Mouse (Mus musculus): ENCODE results near the gene 9530053A07Rik. TPM values are rescaled to one million over a fixed set of nuclear protein-coding genes. Genes with fewer than 3 reads are reported as not detected.
"Not testable (repeated sequence)": the region's sequence is repeated elsewhere in the genome, so short reads cannot be mapped to it uniquely, and the experiment has no call there.

The 9530053A07Rik gene
- not detected in 2 replicates for polyA plus RNA-seq (2014; fragmentation: Nextera tagmentation; extraction: Ambion mirVana)

DNA sequence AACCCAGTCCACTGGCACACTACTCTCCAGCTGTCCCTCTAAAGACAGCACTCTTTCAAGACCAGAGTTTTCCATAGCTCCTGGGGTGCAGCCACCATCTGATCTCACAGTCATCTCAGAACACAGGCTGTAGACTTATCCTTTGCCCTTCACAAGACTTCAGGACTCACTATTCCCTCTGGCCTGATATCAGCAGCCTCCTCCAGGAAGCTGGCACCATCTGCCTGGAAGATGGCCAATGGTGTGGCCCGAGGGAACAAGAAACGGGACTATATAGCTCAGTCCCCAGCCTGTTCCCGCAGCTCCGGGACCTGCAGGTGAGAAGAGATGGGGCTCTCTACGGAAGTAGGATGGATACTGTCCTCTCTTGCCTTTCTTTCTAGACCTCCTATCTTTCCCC lies at the start of gene 9530053A07Rik:
TSS of gene 9530053A07Rik (plus strand) at position 301 of the 400 bp plus-strand sequence.
- DNase-seq (no peak), ATAC-seq (ENCODE audit: insufficient read depth) (no peak)
- no peak for TF ChIP-seq CTCF (IDR thresholded peaks at IDR 0.05; ENCODE audit: low read depth)
- no peak within 1 kb of the TSS for H3K4me2 ChIP-seq
- no peaks in the 10 kb centered on the region for H3K9me3 ChIP-seq (ENCODE audit: low read depth, low read length)
- no peak within 1 kb of the TSS for H3K9ac ChIP-seq
- WGBS = 76% methylated on average over 5 of the region's 5 CpGs
- H3K4me3 ChIP-seq (ENCODE audit: low read depth, low read length) = no peak within 1 kb of the TSS
- no peak within 1 kb of the TSS for H3K27ac ChIP-seq (ENCODE audit: low read depth)
- H3K27me3 ChIP-seq (ENCODE audit: insufficient read depth, low read length) = no peaks in the 10 kb centered on the region
- H3K4me1 ChIP-seq (ENCODE audit: insufficient read depth) = no peaks in the 10 kb centered on the region
- H3K36me3 ChIP-seq (ENCODE audit: insufficient read depth) = no peaks in the 10 kb centered on the region

DNA sequence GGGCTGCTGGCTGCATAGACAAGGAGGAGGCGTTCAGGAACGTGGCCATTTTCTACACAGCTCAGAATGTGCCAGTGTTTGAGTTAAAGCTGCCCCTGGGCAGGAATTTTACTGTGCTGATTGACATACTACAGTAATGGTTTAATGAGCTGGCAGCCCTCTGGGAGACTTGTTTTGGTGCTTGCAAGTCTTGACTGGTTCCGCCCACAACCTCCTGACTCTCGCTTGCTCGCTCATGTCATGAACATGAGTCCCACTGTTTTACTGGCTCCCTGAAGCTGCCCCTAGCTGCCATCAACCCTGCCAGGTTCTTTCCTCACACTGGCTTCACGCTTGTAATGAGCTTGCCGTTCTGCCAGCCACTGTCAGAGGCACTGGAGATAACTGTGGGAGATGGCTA lies 45.1 kb upstream of the 9530053A07Rik start:
- no peak overlapping the region for H3K27ac ChIP-seq (ENCODE audit: low read depth)
- H3K4me1 ChIP-seq (ENCODE audit: insufficient read depth) = no peaks in the 10 kb centered on the region
- H3K36me3 ChIP-seq (ENCODE audit: insufficient read depth) = no peaks in the 10 kb centered on the region
- no peaks in the 10 kb centered on the region for H3K9me3 ChIP-seq (ENCODE audit: low read depth, low read length)
- no peak overlapping the region for H3K4me3 ChIP-seq (ENCODE audit: low read depth, low read length)
- TF ChIP-seq CTCF (IDR thresholded peaks at IDR 0.05; ENCODE audit: low read depth) = no peak
- ATAC-seq (ENCODE audit: insufficient read depth) = no peak
- DNase-seq = no peak
- 73% methylated on average over 7 of the region's 7 CpGs for WGBS
- no peak overlapping the region for H3K4me2 ChIP-seq
- no peak overlapping the region for H3K9ac ChIP-seq
- H3K27me3 ChIP-seq (ENCODE audit: insufficient read depth, low read length) = no peaks in the 10 kb centered on the region

DNA sequence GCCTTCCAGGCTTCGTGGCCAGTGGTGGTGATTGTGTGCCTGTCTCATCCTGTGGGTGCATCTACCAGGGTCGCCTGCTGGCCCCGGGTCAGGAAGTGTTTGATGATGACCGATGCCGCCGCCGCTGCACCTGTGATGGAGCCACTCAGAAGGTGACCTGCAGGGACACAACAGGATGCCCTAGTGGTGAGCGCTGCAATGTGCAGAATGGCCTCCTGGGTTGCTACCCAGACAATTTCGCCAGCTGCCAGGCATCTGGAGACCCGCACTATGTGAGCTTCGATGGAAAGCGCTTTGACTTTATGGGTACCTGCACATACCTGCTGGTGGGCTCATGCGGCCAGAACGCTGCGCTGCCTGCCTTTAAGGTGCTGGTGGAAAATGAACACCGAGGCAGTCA lies 43.0 kb upstream of the 9530053A07Rik start:
- WGBS = 77% methylated on average over 16 of the region's 16 CpGs
- H3K4me1 ChIP-seq (ENCODE audit: insufficient read depth) = no peaks in the 10 kb centered on the region
- H3K36me3 ChIP-seq (ENCODE audit: insufficient read depth) = no peaks in the 10 kb centered on the region
- H3K4me2 ChIP-seq = no peak overlapping the region
- H3K4me3 ChIP-seq (ENCODE audit: low read depth, low read length) = no peak overlapping the region
- no peak for ATAC-seq (ENCODE audit: insufficient read depth)
- H3K27ac ChIP-seq (ENCODE audit: low read depth) = no peak overlapping the region
- no peak for DNase-seq
- TF ChIP-seq CTCF (IDR thresholded peaks at IDR 0.05; ENCODE audit: low read depth) = no peak
- no peaks in the 10 kb centered on the region for H3K9me3 ChIP-seq (ENCODE audit: low read depth, low read length)
- H3K9ac ChIP-seq = no peak overlapping the region
- no peaks in the 10 kb centered on the region for H3K27me3 ChIP-seq (ENCODE audit: insufficient read depth, low read length)

DNA sequence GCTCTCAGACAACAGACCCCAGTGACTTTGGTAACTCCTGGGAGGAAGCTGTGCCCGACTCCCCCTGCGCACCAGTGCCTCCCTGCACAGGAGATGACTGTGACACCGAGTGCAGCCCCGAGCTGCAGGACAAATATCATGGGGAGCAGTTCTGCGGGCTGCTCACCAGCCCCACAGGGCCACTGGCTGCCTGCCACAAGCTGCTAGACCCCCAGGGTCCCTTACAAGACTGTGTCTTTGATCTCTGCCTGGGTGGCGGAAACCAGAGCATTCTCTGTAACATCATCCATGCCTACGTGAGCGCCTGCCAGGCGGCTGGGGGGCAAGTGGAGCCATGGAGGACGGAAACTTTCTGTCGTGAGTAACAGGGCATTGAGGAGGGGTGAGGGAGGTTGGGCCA lies 35.7 kb upstream of the 9530053A07Rik start:
- no peak for TF ChIP-seq CTCF (IDR thresholded peaks at IDR 0.05; ENCODE audit: low read depth)
- ATAC-seq (ENCODE audit: insufficient read depth) = no peak
- no peak overlapping the region for H3K4me3 ChIP-seq (ENCODE audit: low read depth, low read length)
- DNase-seq = no peak
- H3K27ac ChIP-seq (ENCODE audit: low read depth) = no peak overlapping the region
- H3K9me3 ChIP-seq (ENCODE audit: low read depth, low read length) = 0 out of 2 replicates have a peak, but pooled peaks cover under 1% of the 10 kb centered on the region
- H3K4me1 ChIP-seq (ENCODE audit: insufficient read depth) = no peaks in the 10 kb centered on the region
- H3K9ac ChIP-seq = no peak overlapping the region
- H3K36me3 ChIP-seq (ENCODE audit: insufficient read depth) = no peaks in the 10 kb centered on the region
- 40% methylated on average over 11 of the region's 11 CpGs for WGBS
- no peaks in the 10 kb centered on the region for H3K27me3 ChIP-seq (ENCODE audit: insufficient read depth, low read length)
- no peak overlapping the region for H3K4me2 ChIP-seq

DNA sequence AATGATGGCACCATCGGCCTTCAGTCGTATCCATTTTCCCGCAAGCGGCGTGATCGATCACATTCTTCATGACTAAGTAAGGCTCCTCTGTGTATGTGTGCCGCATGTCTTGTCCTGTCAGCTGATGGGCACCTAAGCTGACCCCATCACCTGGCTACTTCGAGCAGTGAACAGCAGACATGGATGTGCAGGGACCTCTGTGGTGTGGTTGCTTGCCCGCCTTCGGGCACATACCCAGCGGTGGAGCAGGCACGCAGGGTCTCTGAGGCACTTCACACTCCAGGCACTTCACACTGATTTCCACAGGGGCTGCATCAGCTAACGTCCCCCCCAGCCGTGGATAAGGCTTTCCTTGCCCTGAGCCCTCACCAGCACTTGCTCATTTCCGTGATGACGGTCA lies 30.2 kb upstream of the 9530053A07Rik start:
- Histone ChIP-seq H3K36me3 (ENCODE audit: insufficient read depth) (no peaks in the 10 kb centered on the region), H3K4me3 (ENCODE audit: low read depth, low read length) (no peak overlapping the region), H3K9me3 (ENCODE audit: low read depth, low read length) (peaks cover 11% of the 10 kb centered on the region; the same call in 1 of the 2 replicates), H3K4me2 (no peak overlapping the region), H3K27me3 (ENCODE audit: insufficient read depth, low read length) (no peaks in the 10 kb centered on the region), H3K4me1 (ENCODE audit: insufficient read depth) (no peaks in the 10 kb centered on the region), H3K27ac (ENCODE audit: low read depth) (no peak overlapping the region), H3K9ac (no peak overlapping the region)
- TF ChIP-seq CTCF (IDR thresholded peaks at IDR 0.05; ENCODE audit: low read depth) = no peak
- DNase-seq (no peak), ATAC-seq (ENCODE audit: insufficient read depth) (no peak)
- WGBS = 92% methylated on average over 16 of the region's 16 CpGs

DNA sequence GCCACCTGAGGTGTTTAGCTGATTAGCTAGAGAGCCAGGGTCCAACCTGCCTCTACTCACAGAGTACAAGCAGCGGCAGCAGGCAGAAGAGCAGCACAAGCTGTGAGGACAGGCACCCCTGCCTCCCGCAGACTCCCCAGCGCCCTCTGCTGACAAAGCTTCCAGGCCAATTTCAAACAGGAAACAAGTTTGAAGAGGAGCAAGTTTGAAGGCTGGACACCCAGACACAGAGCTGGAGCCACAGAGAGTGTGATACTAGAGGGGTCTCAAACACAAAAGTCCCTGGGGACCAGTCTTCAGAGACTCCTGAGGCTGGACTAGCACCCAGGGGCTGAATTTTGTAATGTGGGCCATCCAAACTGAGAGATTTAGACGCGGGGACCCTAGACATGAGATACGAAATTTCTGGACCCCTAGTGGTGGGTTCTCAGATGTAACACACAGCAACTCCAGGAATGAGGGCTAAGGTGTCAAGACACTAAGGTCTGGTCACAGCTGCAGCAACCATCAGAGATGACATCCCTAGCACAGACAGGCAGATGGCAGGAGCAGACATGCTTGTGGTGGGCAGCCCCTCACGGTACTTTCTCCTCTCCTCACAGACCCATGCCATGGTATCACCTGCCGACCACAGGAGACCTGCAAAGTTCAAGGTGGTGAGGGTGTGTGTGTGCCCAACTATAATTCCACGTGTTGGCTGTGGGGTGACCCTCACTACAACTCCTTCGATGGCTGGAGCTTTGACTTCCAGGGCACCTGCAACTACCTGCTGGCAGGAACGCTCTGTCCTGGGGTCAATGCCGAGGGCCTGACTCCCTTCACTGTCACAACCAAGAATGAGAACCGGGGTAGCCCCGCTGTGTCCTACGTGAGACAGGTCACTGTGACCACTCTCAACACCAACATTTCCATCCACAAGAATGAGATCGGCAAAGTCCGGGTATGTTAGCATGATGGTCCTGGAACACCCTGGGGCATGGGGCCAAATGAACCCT lies 28.4 kb upstream of the 9530053A07Rik start:
- Histone ChIP-seq H3K9ac (no peak overlapping the region), H3K27me3 (ENCODE audit: insufficient read depth, low read length) (no peaks in the 10 kb centered on the region), H3K4me2 (no peak overlapping the region), H3K9me3 (ENCODE audit: low read depth, low read length) (peaks cover 11% of the 10 kb centered on the region; the same call in 1 of the 2 replicates), H3K4me3 (ENCODE audit: low read depth, low read length) (no peak overlapping the region), H3K27ac (ENCODE audit: low read depth) (no peak overlapping the region), H3K36me3 (ENCODE audit: insufficient read depth) (no peaks in the 10 kb centered on the region), H3K4me1 (ENCODE audit: insufficient read depth) (no peaks in the 10 kb centered on the region)
- WGBS = 66% methylated on average over 17 of the region's 17 CpGs
- peak; percentile 45 for DNase-seq
- ATAC-seq (ENCODE audit: insufficient read depth) = no peak
- peak; percentile 40 for TF ChIP-seq CTCF (IDR thresholded peaks at IDR 0.05; ENCODE audit: low read depth)

DNA sequence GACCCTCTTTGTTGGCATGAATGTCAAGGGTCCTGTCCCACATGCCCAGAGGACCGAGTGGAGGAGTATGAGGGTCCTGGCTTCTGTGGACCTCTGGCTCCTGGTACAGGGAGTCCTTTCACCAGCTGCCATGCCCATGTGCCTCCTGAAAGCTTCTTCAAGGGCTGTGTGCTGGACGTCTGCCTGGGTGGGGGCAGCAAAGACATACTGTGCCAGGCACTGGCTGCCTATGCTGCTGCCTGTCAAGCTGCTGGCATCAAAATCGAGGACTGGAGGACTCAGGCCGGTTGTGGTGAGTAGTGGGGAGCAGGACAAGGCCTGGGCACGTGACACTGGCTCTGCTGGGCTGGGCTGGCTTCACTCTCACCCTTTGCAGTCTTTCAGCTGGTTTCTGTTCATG lies 26.3 kb upstream of the 9530053A07Rik start:
- H3K27me3 ChIP-seq (ENCODE audit: insufficient read depth, low read length); H3K9ac ChIP-seq; H3K27ac ChIP-seq (ENCODE audit: low read depth); H3K4me2 ChIP-seq; DNase-seq; ATAC-seq (ENCODE audit: insufficient read depth); H3K36me3 ChIP-seq (ENCODE audit: insufficient read depth); H3K4me3 ChIP-seq (ENCODE audit: low read depth, low read length); H3K4me1 ChIP-seq (ENCODE audit: insufficient read depth): not testable (repeated sequence)
- 49% methylated on average over 5 of the region's 5 CpGs for whole genome bisulfite sequencing
- H3K9me3 ChIP-seq (ENCODE audit: low read depth, low read length) = peaks cover 11% of the 10 kb centered on the region; the same call in 1 of the 2 replicates

Measured in lung, embryonic 14.5 days (tissue).